Mouse (Mus musculus): ENCODE data around the gene Pbx1. TPM values are rescaled to one million over a fixed set of nuclear protein-coding genes. Genes with fewer than 3 reads are reported as not detected.

Pbx1 gene
- total RNA-seq, 2 experiments from 2014 or later, result 98.0 to 114 TPM

DNA sequence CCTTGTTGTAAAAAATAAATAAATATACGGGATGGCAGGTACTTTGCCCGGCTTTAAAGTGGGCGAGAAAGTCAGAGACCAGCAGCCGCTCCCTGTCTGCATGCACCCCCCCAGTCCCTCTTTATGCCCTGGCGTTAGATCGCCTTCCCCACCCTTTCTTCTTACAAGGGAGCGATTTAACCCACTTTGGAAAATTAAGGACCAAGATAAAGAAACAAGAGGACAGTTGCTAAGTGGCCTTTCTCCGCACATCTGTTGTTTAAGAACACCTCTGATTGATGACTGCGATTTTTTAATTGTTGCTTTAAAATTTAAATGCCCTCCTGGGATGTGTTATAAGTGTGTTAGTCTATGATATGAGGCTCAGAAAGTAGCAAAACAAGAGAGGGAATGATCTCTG lies 5.2 kb downstream of the Pbx1 start:
- DNase-seq (ENCODE audit: extremely low spot score in 1 of 2, low spot score in 1 of 2), result no peak

DNA sequence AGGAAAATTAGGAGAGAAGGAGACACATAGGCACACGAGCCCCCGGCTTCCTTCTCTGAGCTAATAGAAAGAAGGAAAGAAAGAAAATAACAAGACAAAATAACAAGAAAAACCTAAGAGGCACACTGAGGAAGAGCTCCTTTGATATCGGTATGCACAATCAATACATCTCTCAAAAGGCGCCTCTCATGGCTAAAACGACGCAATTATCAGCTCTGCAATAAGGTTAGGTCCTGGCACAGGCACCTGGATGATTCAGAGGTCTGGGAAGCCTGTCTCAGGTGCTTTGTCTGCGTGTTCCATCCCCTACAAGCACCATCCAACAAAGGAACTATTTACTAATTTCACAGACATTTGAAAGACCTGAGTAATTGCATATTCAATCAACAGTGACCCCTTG lies 5.8 kb downstream of the Pbx1 start:
- DNase-seq (ENCODE audit: extremely low spot score in 1 of 2, low spot score in 1 of 2), result no peak

DNA sequence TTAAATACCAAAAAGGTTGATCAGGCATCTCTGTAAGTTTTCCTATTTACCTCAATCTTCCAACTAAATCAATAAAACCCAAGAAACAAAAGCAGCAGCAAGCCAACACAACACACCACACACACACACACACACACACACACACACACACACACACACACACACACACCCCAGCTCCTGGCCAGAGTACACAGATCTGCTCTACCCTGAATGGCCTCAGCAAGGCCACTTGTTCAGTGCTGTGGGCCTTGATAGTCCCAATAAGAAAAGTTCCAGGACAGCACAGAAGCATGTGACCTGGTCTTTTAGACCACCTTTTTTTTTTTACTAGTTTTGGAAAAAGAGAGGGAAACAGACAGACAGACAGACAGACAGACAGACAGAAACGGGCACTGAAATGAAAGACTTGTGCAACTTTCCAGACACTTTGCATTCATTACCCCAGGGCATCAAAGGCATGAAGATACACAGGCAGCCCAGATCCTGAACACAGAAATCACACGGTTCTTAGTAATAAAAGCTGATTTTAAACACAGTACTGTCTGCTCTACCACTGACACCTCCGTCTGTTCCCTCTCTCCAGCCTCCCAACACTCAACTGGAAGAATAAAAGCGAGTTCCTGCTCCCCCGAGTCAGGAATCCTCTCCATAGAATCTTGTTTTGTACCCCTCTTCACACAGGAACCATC lies 6.9 kb downstream of the Pbx1 start:
- DNase-seq (ENCODE audit: extremely low spot score in 1 of 2, low spot score in 1 of 2), result no peak

DNA sequence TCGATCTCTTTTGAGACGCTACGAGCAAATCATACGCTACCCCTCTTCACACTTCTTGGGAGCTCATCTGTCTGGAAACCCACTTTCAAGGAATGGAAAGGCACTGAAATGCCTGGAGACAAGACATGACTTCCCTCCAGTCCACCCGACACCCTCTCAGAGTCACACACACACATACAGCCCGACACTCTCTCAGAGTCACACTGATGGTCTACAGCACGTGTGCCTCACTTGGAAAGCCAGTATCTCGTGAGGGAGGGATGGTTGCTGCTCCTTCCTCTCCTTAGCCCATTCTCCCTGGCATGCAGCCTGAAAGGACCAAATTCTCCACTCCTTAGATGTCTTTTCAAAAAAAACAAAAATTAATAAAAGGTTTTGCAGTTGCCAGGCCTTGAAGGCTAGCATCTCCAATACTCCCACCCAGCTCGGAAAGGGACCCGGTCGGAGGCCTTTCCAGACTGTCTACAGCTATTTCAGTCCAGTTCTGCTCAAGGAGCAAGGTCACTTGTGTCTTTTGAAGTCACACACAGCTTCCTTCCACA lies 8.6 kb downstream of the Pbx1 start:
- DNase-seq (ENCODE audit: extremely low spot score in 1 of 2, low spot score in 1 of 2), result no peak

DNA sequence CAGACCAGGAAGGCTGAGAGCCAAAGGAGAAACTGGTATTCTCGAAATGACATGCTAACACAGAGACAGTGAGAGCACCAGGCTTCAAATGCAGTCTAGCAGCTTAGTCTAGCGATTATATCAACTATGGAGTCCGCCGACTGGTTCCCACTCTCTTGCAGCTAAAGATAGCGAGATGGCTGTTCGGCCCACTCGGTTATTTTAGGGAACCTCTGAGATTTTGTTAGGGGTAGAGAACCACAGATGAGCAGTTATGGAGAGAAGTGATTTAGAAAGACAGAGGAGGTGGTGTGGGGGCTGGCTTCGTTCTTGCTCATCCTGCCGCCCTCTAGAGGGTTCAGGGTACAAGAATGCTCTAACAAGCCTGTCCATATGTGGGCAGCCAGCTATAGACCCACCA lies 13.2 kb downstream of the Pbx1 start:
- no peak for DNase-seq (ENCODE audit: extremely low spot score in 1 of 2, low spot score in 1 of 2)

DNA sequence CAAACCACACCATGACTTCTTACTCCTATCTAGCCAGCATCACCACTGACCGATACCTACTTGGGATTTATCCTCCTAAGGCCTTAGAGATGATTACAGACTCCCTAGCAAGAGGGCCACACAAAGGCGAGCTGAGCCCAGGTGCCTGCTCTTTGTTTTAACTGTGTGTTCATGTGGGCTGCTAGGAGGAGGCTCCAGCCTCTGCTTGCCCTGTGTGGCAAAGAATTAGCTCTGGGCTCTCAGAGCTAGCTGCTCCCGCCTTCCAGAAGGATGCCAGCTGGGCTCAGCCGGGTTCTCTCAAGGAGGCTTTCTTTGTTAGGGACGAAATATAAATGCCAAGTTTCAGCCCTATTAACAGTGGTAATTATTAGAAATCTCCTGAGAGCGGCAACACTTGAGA lies 14.4 kb downstream of the Pbx1 start:
- no peak for DNase-seq (ENCODE audit: extremely low spot score in 1 of 2, low spot score in 1 of 2)

DNA sequence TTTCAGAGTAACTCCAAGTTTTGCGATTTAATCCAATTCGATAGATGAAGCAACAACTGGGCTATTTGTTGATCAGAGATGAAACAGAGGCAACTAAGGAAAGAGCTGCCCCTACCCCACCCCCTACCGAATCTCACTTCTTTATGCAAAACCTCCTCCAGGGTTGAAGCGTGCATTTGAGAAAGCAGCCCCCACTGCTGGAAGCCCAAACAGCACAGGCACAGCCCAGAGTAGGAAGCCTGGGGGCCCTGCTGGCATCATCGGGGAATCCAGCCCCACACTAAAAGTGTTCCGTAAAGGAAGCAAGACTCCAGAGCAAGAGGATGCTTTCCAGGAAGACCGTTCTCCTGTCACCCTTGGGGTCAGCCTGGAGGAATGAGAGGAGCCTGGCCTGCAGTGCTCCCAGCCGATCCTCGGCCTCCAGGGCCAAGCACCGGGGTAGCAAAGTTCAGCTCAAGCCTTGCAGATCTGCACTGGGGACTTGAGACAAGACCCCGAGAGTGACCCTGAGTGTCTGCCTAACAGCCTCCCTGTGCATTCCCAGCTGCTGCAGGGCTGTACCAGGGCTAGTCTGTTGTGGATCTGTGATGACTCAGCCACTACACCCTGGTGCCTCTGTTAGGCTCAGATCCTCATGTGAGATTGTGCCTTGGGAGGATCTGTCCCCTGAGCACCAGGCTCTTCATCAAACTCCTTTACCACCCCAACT lies 15.2 kb downstream of the Pbx1 start:
- DNase-seq (ENCODE audit: extremely low spot score in 1 of 2, low spot score in 1 of 2), result no peak

DNA sequence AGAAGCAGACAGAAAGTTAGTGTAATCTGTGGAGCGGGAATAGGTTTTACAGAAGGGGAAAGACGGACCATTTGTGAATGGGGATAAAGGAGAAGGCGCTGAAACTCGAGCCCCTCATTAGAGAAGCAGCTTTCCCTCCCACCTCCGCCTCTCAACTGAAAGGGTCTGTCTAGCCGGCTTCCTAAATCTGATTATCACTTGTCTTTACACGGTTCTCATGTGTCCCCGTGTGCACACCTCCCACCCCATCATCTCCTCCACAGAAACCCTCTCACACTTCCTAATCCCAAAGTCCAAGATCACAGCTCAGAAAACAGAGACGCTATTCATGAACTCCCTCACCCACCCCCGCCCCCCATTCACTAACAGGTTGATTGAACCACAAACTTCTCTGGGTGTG lies 21.5 kb downstream of the Pbx1 start:
- no peak for DNase-seq (ENCODE audit: extremely low spot score in 1 of 2, low spot score in 1 of 2)

DNA sequence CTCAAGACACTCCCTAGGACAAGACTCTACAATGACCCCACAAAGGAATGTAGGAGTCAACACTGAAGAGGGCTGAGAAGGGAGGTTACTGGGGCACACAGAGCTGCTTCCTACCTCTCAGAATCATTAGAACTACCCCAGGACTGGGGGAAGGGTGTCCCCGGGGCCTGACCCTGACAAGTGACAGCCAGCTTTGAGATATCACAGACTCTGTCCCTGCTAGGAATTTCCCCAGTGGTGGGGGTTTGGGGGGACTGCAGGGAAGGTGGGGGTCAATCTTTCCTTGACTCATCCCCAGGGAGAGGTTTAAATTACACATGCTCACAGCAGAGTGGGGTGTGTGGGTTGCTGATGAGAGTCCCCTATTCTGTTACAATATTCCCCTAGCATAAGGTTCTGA lies 22.0 kb downstream of the Pbx1 start:
- DNase-seq (ENCODE audit: extremely low spot score in 1 of 2, low spot score in 1 of 2), result no peak

DNA sequence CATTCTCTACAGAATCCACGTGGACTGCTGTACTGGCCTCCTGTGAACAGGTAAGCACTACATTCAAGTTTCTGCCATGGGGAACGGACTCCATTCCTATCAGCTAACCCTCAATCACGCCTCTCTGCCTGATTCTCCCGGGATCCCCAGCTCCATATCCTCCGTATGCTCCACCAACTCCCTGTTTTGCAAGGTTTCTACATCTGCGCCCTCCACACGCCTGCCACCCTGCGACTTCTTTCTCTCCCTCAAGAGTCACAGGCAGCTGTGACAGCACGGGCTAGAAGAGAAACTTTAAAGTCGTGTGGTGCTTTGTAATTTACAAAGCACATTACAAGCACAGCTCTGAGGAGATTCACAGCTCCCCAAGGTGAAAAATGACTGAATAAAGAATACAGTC lies 23.3 kb downstream of the Pbx1 start:
- no peak for DNase-seq (ENCODE audit: extremely low spot score in 1 of 2, low spot score in 1 of 2)

DNA sequence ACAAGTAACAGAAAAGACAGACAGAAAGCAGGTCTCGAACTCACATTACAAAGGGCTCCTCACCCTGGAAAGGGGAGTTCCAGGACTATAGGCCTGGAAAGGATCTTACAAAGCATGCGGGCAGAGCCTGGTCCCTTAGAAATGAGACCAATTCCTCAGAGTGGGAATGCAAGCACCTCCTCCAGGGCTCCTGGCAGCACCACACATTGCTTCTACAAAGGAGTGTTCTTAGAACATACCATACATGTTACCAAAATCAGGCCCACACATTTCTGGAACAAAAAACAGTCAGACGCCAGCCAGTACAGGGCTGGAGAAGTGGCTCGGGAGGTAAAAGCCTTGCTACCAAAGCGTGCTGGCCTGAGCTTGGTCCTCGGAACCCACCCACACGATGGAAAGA lies 24.1 kb downstream of the Pbx1 start:
- no peak for DNase-seq (ENCODE audit: extremely low spot score in 1 of 2, low spot score in 1 of 2)

DNA sequence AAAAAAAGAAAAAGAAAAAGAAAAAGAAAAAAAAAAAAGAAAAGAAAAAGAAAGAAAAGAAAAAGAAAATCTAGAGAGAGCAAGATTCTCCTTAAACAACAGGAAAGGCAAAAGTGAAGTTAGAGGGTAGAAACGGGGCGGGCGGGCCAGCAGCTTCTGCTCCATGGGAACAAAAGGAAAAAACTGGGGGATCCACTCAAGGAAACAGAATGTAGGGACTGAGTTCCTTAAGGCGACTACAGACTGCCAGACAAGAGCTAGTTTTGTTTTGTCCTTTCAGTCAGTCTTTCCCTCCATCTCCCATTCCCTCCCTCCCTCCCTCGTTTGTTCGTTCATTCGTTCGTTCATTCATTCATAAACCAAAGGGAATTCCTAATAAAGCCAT lies 25.8 kb downstream of the Pbx1 start:
- no peak for DNase-seq (ENCODE audit: extremely low spot score in 1 of 2, low spot score in 1 of 2)

DNA sequence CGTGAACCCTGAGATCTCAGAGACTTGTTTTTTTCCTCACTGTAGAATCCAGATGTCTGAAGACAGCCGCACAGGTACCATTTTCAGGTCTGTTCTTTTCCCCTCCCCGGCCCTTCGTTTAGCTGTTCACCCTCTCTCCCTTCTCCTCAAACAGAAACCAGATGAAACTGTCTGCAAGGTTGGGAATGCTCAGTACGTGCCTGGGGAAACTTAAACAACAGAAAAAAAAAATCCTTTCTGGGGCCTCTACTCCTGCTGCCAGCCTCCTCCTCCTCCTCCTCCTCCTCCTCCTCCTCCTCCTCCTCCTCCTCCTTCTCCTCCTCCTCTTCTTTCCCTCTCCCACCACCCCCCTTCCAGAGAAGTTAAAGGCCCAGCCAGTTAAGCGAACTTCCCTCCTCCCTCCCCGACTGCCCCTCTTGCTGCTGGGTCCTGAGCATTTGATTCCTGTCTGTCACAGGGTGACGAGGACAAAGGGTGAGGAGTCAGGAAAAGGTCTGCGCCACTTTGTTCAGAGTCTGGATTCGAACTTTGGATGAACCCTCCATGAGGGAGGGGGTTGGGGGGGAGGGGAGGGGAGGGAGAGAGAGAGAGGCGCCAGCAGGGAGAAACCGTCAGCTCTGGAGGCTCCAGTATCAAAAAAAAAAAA lies 26.3 kb downstream of the Pbx1 start:
- no peak for DNase-seq (ENCODE audit: extremely low spot score in 1 of 2, low spot score in 1 of 2)

DNA sequence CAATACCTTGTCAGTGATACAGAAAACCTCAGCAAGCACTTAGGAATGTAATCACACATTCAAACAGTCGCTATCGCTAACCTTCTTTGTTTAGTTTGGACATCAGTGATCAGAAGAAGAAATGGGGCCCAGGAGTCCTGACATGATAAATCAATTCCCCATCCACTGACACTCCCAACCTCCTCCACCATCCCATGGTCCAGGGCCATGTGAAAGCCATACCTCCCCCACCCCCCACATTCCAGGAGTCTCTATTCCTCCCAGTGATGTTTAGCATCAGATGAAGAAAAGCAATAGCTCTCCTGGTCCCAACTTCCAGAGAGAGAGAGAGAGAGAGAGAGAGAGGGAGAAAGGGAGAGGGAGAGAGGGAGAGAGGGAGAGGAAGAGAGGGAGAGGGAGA lies 28.5 kb downstream of the Pbx1 start:
- DNase-seq (ENCODE audit: extremely low spot score in 1 of 2, low spot score in 1 of 2), result no peak

DNA sequence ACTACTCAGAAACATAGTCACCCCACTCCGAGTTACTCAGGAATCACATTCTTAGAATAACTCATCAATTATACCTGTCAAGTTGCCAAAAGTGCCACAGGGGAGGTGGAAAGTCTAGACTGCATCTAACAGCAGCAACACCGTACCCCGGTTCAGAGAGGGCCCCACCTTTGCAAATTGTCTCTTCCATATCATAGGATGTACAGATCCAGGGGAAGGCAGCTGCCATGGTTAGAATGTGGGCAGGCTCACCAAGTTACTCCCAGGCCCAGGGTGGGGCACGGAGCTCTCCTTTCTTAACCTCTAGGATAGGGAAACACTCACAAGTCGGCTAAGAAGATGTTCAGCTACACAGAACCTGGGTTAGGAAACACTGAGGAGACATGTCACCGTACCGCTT lies 29.4 kb downstream of the Pbx1 start:
- no peak for DNase-seq (ENCODE audit: extremely low spot score in 1 of 2, low spot score in 1 of 2)

DNA sequence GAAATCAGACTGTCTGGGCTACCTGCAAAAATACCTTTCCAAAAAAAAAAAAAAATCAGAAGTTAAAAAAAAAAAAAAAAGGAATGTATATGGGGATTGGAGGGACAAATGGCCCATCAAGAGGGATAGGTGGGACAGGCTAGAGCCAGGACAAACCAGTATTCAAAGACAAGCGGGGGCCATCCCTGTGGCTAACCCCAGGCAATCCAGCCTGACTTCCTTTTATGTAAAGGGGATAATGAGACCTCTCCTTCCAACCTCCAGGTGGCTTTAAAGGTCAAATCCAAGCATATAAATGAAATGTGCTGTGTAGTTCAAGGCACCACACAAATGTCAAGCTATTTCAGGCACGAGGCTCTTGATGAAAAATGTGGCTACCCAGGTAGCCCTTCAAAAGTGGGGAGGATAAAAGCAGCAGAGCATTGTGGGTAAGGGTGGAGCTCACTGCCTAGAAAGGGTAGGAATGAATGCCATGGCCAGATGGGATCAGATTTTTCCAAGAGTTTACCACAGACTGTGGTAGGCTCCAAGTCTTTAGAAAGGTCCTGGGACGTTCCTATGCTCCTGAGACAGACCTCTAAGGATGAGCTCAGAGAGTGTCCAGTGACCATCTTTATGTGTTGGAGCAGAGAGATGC lies 36.4 kb downstream of the Pbx1 start:
- no peak for DNase-seq (ENCODE audit: extremely low spot score in 1 of 2, low spot score in 1 of 2)

DNA sequence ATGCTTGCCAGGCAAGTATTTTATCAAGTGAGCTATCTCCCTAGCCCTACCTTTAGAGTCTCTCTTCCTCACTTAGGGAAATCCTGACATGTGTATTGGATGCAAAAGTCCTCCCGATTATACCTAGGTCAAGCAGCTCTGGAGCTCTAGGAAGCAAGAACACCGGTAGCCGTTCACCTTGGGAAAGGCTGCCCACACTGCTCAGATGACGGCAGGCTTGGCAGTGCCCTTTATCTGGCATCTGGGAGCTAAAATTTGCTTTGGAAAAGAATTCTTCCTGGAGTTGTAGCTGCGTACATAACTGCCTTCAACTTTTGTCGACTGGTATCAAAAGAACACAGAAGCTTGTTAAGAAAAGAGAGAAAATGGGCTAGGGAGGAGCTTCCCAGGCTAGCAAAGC lies 37.5 kb downstream of the Pbx1 start:
- no peak for DNase-seq (ENCODE audit: extremely low spot score in 1 of 2, low spot score in 1 of 2)

DNA sequence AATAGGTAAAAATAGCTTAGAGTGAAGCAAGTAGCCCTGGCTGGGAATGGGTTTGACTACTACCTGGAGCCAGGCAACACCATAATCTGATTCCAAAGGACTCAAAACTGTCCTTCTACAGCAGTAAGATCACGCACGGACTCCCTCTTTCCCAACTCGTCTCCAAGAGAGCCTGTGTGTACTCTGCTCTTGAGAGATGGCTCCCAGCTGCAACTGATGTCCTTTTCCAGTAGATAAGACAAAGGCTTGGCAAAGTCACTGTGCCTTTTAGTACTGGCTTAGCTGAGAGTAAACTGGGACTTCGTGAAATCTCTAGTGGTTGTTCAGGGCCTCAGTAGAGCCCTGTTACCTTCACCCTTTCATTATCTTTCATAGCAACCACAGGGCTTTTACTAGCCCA lies 38.6 kb downstream of the Pbx1 start:
- DNase-seq (ENCODE audit: extremely low spot score in 1 of 2, low spot score in 1 of 2), result no peak

DNA sequence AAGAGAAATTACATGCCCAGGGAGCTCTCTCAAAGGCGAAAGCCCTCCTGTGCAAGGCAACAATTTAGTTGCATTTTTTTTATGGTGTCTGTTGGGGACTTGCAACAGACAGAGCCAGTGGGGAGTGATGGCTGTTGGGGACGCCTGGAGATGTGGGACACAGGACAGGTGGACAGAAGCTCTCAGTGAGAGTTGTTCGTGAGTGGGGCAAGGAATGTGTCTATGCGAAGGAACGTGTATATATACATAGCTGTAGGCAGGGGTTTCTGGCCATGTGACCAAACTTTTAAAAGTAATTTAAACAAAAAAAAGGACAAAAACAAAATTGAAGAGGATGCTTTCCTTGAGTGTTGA lies 39.6 kb downstream of the Pbx1 start:
- no peak for DNase-seq (ENCODE audit: extremely low spot score in 1 of 2, low spot score in 1 of 2)

DNA sequence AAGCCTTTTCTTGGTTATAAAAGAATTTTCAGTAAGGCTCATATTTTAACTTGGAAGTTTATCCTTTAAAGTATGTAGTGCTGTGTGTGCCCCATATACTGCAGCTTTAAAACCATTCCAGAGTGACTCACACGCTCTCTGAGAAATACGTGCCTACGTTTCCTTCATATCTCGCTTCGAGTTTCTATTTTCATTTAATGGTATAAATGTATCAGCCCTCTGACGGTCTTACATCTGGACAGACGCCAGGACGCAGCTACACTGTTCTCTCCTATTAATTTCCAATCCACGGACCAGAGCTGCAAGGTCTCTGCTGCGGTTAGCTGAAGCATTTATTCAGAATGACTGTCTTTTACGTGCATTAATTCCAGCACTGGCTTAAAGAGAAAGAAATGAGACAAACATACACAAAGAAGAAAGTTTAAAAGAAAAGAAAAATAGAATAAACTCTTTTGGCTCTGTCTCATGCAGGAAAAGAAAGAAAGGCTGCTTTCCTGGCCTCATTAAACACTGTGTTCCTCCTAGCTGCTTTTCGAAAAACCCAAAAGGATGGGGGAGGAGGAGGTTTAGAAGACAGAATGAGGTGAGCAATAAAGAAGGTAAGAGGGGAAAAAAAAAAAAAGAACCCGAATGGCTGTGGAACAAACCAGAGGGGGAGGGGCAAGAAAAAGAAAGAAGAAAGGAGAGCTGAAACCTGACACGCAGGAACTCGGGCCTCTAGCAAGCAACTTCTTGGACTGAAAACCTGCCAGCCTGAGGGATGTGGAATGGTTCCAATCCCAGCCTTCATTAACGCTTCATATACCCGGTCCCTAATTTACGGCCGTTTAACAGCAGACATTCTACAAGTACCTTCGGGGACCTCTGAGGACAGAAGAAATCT lies 40.2 kb downstream of the Pbx1 start:
- no peak for DNase-seq (ENCODE audit: extremely low spot score in 1 of 2, low spot score in 1 of 2)
